Mouse (Mus musculus) layer of hippocampus, postnatal 10 days (tissue): ENCODE data around the gene Dcaf7. TPM values are rescaled to one million over a fixed set of nuclear protein-coding genes. Genes with fewer than 3 reads are reported as not detected.
A peak's percentile ranks its signal among the peaks of the same experiment; 100 is the strongest.

ENCODE experiments used
- DNase-seq, 2 experiments: peaks; one replicate each; pipeline ENCODE4 v3.0.0; 2021; ENCODE audit warnings: low spot score in 2 of 2
- total RNA-seq, 2 experiments: library from RNA; stranded (reverse); gene quantifications; 2 replicates each; pipeline ENCODE4 v1.2.3; 2021

Dcaf7 gene
- total RNA-seq, 2 experiments from 2014 or later = 184 to 190 TPM

DNA sequence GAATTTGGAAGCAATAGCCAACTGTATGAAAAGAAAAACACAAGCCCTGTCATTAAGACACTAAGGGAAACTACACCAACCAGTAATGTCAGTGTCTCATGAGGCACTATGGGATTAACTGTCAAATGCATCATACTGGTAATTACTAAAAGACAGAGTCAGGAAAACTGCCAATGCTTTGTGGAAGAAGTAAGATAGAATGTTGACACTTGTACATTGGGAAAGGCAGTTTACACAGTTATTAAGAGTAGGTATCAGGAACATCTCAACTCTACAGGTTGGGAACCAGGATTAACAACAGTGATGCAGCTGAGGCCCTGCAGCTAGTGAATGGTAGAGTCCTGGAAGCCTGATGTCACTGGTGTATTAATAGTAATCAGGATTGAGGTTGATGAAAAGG lies 7.7 kb downstream of the Dcaf7 start:
- DNase-seq = no peak

DNA sequence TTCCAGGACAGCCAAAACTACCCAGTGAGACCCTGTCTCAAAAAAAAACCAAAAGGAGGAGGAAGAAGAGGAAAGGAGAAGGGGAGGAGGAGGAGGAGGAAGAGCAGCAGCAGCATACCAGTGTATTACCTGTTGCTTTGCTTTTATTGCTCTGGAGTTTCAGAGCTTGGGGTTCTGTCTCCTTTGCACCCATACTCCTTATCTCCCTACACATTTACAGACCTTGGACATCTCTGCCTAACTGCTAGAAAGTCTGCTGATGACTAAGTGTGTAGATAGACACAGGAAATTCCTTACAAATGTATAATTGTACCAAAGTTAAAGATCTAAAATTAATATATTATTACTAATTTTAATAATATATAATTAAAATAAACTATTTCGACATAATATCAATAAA lies 8.6 kb downstream of the Dcaf7 start:
- DNase-seq = no peak

DNA sequence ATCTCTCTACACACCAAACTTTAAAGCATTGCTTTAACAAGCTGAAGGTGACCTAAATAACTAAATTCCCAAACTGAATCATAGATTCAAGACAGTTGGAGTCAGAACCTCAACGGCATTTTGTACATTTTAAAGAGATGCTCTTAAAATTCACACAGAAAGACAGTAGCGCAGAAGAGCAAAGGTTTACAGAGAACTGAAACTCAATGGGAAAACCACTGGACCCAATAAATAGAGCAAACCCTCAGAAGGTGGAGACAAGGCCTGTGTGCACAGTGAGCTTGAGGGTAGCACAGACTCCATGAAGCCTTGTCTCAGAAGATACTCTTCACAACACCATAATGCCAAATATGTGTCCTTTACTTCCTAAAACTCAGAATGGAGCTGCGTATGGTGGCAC lies 9.1 kb downstream of the Dcaf7 start:
- no peak for DNase-seq

DNA sequence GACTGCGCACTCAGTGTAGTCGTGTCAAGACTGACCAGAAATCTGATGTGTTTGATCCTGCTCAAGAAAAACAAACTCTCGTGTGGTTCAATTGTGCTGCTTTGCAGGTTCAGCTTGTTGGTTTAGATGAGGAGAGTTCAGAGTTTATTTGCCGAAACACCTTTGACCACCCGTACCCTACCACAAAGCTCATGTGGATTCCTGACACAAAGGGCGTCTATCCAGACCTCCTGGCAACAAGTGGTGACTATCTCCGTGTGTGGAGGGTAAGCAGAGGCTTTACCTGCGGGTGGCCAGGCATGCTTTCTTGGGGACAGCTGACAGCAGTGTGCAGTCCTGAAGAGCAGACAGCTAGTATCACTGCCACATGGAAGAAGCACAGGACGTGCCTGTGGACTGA lies 9.9 kb downstream of the Dcaf7 start:
- DNase-seq = no peak

DNA sequence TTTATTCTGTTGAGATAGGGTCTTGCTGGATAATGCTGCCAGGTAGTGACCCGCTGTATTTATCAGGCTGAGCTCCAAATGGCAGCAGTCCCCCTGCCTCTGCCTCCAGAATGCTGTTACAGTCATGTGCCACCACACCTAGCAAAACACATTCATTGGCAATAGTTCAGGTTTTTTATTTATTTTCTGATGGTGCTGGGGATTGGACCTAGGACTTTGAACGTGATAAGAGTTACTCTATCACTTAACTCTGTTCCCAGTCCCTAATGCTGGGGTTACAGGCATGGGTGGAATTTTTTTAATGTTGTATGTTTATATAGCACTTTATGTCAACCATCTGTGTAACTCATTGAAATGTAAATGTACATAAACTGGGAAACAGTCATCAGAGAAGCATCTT lies 17.2 kb downstream of the Dcaf7 start:
- DNase-seq = no peak

DNA sequence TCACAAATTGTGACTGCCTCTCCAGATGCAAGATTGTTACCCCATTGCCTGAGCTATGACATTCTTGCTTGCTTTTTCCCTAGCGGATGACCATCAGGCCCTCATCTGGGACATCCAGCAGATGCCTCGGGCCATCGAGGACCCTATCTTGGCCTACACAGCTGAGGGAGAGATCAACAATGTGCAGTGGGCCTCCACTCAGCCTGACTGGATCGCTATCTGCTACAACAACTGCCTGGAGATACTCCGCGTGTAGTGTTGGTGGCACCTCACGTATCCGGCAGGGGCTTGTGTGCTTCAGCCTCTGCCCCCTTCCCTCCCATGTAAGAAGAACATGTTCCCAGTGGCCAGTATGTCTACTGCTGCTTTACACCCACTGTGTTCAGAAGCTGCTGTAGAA lies 17.9 kb downstream of the Dcaf7 start:
- no peak for DNase-seq

DNA sequence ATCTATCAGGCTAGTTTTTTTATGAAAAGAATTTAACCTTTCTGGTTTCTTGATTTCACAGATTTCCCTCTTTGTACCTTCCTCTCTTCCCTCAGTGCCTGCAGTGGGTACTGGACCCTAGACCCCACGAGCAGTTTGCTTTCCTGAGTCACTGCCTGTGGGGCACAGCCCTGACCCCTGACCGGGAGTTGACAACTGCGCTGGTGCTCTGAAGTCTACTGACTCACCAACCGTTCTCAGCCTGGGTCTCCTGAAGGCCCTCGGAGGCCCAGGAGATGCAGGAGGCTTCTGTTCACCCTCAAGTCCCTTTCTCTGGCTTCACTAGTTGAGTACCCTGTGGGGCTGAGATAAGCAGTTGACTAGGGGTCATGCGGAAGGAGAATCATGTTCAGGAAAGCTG lies 18.7 kb downstream of the Dcaf7 start:
- DNase-seq = no peak

DNA sequence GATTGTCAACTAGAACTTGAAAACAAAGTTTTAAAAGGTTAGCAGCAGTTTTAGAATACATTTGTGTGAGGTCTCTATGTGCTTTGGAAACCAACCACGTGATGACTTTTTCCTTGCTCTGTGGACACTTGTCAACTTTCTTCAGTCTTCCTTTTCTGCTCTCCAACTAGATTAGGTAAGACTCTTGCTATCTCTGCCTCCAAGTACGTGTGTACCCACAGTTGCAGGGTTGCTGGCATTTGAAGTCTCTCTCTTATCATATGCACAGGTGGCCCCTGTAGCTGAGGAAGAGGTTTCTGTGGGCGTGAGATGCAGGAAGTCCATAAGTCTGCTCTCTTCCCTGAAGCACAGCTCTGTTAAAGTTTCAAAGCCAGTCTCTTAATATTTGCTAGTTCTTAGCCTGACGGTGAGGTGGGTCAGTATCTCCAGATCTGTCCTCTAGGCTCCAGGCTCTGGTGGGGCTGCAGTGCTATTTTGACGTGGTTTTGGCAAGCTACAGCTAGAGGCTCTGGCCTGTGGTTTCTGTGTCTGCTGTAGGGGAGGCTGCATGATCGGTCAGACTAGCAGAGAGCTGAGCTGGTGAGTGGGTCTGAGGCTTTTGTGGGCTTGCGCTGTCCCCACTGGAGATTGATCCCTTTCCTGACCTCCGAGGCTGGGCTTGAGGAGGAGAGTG lies 20.3 kb downstream of the Dcaf7 start:
- no peak for DNase-seq

DNA sequence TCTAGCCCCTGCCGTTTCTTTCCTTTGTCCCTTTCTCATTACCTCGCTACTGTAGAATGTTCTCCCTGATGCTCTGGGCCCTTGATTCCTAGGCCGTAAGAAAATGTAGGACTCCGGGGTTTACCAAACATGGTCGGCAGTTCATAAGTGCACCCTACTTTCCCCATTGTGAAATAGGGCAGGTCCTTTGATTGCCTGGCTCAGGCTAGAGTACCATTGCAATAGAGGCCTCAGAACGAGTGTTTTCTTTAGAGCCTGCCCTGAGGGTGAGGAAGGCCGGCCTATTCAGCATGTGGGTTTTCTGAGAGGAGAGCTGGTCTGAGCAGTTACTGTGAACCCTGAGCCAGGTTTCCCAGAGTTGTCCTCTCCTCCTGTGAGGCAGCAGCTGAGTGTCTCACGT lies 21.3 kb downstream of the Dcaf7 start:
- DNase-seq = no peak

DNA sequence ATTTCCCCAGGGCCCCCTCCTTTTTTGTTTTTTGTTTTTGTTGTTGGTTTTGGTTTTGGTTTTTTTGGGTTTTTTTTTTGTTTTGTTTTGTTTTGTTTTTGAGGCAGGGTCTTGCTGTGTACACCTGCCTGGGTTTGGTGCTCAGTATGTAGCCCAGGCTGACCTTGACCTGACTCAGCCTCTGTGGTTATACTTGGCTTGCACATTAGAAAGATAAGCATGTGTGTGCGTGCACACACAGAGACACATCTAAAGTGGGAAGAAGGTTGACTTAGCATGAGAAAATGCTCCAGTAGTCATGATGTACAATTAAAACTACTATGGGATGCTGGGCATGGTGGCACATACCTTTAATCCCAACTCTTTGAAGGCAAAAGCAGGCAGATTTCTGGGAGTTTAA lies 23.9 kb downstream of the Dcaf7 start:
- no peak for DNase-seq

DNA sequence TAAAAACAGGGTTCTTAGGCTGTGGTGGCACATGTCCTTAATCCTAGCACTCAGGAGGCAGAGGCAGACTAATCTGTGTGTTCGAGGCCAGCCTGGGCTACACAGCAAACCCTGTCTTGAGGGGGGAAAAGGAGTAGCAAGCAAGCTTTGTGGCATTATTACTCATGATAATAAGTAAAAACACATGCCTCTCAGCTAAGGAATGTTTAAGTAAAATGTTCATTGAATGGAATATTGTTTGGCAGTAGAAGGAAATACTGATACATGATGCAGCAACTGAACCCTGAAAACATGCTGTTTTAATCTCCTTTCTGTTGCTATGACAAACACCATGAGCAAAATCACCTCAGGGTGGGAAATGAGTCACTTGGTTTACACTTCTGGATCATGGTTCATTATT lies 24.6 kb downstream of the Dcaf7 start:
- DNase-seq = no peak

DNA sequence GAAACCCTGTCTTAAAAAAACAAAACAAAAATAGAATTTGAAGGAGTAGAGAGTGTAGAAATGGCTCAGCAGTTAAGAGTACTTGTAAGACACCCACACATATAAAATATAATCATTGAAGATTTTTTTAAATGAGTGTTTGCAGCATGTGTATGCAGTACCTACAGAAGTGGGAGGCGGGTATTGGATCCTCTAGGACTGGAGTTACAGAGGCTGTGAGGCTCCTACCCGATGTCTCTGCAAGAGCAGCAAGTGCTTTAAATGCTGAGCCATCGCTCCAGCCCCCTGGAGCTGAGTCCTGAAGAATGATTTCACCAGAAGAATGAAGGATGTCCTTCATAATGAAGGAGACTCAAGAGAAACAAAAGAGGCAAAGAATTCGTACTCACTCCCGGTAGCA lies 27.1 kb downstream of the Dcaf7 start:
- DNase-seq = no peak

DNA sequence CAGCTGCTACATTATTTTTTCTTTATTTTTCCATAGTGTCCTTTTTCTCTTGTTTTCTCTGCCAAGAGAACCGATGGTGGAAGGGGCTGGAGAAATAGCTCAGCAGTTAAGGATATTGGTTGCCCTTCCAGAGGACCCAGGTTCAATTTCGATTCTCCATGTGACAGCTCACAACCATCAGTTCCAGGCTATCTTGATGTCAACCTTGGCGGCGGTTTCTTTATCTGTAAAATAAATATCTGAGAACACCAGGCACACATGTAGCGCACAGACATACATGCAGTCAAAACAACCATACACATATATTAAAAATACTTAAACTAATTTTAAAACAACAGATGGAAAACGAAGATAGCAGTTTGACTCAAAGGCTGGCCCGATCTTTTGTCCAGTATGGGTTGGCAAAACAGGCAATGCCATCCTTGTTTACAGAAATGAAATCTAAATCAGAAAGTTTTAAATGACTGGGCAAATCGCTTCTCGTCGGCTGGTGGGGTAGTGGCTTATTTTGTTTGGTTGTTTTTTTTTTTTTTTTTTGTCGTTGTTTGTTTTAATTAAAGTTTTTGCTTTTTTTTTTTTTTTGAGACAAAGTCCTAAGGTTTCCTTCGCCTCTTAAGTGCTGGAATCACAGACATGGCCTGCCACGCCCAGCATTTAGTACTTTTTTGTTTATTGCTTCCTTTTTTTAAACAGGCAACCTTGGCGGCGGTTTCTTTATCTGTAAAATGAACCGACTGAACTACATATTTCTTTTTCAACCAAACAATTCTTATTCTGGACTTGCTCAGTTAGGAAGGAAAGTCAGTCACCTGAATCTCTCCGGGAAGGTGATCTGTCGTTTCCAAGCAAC lies 28.6 kb downstream of the Dcaf7 start:
- no peak for DNase-seq

DNA sequence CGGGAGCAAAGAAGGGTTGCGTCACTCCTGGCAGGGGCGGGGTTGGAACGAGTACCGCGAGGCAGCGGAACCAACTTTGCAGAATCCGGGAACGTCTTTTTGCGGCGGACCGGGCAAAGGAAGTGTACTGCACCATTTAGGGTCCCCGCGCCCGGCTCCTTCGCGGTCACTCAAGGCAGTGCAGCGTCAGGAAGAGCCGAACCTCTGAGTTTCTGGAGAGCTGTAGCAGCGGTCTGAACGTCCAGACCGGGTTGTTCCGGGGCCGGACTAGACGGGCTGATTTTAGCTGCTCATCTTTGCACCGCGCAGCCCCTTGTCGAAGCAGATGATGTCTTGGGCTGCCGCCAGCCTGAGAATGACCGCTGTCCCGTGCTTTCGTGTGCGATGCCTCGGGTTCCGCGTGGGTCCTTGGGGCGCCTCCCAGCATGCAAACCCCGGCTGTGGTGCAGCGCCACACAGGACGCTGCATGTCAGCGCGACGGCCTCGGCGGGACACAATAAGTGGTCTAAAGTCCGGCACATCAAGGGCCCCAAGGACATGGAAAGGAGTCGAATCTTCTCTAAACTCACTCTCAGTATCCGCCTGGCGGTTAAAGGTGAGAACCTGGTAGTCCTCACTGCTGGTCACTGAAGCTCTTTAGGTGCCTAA lies 29.4 kb downstream of the Dcaf7 start, which contains the start of gene Taco1:
TSS of gene Taco1 (plus strand) at position 139 of the 649 bp plus-strand sequence.
- DNase-seq = peak; percentile 95 to 97

DNA sequence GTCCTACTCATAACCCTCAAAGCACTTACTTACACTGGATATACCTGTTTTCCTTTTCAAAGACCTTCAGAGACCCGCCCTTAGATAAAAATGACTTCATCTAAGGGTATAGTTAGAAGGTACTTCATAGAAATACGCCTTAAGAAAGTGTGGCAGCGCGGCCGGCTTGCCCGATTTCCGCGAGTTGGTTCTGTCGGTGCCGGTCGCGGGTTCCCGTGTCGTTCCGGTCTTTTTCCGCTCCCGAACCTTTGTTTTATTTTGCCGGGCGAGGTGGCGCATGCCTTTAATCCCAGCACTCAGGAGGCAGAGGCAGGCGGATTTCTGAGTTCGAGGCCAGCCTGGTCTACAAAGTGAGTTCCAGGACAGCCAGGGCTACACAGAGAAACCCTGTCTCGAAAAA lies 29.9 kb downstream of the Dcaf7 start:
- DNase-seq = peak; percentile 23 to 24

DNA sequence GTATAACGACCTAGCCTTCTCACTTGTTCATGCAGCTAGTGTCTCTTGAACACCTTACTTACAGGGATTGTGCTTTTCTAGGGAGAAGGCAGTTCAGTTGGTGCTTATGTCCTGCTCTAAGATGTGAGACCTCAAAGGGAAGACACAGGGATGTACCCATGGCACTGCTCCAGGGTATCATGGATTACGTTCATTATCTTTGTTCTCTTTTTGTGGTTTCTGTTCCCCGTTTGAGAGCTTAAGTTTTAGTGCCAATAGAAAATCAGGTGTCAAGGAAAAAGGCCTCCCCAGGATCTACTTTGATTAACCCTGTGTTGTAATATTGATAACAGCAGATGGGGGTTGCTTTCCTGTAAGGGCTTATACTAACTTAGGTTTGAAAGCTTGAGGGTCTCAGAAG lies 37.1 kb downstream of the Dcaf7 start:
- no peak for DNase-seq

DNA sequence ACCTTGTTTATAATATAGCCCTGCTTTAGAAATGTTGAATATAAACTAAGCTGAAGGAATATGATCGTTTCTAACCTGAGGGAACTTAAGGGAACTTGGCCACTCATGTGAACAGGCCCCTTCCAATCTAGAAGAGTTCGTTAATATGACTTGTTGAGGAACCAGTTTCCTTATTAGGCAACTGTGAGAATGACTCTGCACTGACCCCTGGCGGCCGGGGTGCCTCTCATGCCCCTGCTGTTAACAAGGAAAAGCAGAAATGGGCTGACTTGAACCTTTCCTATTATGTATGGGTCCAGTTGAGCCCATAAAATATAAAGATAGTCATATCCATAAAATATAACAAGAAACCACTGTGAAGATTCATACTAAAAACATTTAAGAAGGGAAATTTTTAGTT lies 39.6 kb downstream of the Dcaf7 start:
- peak; percentile 67 to 74 for DNase-seq

DNA sequence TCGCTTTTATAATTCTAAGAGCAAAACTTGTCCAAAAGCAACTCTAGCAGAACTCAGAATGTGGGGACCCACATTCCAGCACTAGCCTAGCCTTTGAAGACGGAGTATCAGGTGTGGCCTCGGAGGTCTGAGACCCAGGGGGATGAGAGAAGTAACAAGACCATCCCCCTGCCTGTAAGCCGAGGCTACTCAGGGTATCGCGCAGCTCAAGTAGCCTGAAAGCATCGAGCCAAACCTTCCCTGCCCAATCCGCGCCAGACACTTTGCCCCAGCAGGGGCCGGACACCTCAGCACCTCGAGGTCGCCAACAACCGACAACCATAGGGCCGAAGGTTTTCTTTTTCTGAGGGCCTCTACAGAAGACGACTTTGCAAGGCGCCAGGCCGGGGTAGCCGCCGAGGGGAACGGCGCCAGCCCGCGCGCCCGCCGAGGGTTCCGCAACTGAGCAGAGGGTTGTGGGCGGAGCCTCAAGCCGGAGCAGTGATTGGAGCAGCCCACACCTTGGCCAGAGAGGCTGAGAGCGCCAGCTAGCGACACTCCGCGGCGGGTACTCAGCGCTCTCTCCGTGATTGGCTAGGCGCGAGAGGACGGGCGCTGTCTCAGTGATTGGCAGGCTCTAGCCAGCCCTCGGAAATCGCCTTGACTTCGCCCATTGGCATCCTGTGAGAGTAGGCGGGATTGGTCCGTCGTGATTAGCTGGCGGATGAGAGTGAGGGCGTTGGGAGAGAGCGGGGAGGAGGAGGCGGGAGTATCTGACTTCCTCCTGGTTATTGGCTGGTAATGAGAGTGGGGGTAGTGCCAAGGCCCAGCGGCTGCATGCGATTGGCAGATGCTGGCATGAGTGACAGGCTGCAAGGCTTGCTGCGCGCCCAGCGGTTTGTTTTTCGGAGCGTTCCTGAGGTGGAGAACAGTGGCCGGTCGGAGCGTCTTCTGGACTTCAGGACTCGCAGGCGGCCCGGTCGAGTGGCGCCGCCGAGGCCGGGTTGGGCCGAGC lies 47.3 kb downstream of the Dcaf7 start, which contains the start of gene Map3k3:
TSS of gene Map3k3 (plus strand) at position 906 of the 994 bp plus-strand sequence.
- peak; percentile 98 to 99 for DNase-seq

DNA sequence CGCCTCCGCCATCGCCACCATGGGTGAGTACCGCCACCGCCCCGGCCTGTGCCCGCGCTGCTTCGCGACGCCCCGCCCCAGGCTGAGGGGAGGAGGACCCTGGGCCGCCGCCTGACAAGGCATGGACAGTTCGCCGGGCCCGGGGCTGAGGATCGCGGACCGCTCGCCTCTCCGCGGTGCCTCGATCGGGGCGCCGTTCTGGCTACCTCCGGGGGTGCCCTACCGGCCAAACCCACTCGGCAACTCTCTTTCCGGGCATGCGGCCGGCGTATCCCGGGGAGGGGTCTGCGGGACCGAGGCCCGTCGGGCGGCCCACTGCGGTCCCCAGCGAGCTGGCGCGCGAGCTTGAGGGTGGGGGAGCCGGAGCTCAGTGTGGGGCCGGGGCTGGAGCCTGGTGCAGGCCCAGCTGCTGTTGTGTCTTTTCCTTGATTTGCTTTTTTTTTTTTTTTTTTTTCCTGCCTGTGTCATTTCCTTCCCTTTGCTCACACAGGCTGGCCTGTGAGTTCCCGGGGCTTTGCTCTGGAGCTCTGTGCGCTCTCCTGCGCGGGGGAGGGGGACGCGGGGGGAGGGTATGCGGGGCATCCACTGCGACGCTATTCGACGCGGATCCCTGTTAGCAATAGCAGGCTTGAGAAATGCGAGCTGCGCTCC lies 48.4 kb downstream of the Dcaf7 start:
- peak; percentile 74 to 79 for DNase-seq

DNA sequence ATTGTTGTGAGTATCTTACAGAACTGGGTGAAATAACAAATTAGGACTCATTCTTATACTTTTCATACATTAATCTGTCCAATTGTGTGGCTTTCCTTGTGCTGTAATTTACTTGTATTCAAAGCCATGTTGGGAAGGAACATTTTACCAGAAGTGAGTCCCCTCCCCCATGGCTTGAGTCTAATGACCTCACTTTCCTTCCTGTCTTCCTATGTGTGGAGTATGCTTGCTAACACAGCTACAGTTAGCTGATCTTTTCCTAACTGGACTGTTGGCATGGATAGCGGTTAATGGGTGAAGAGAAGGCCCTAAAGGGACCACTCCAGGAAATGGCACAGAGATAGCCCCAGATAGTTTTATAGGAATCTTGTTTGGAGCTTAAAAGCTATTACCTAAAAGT lies 61.6 kb downstream of the Dcaf7 start:
- DNase-seq = no peak
